Mouse (Mus musculus) cerebellum, adult 2 months (tissue): ENCODE measurements around the gene Slit3. TPM values are rescaled to one million over a fixed set of nuclear protein-coding genes. Genes with fewer than 3 reads are reported as not detected.

Experiments used
- DNase-seq, 2 experiments: peaks; one replicate each; pipeline ENCODE4 v3.0.0; 2021
- H3K27ac ChIP-seq: fragments of 200-500 bp; 2 replicates; pipeline ENCODE4 v1.5.1; 2012; ENCODE audit warnings: low read length, control low read depth, inconsistent platforms; ENCODE audit not compliant: insufficient read depth
- H3K27me3 ChIP-seq: fragments of 200-500 bp; 2 replicates; pipeline ENCODE4 v1.6.1; 2012; ENCODE audit warnings: inconsistent platforms, mild to moderate bottlenecking, low read length, moderate library complexity; ENCODE audit not compliant: control insufficient read depth, insufficient read depth
- H3K4me1 ChIP-seq: fragments of 200-500 bp; 2 replicates; pipeline ENCODE4 v1.6.1; 2011; ENCODE audit warnings: low read length; ENCODE audit not compliant: control insufficient read depth, insufficient read depth
- H3K4me3 ChIP-seq: fragments of 200-500 bp; replicated peaks from 2 replicates; pipeline ENCODE3; 2011; ENCODE audit warnings: mild to moderate bottlenecking, low read depth, low read length, control low read depth; ENCODE audit not compliant: insufficient read depth
- CTCF ChIP-seq: fragments of 200-500 bp; IDR thresholded peaks from 2 replicates; pipeline ENCODE4 v1.5.1; 2011; ENCODE audit warnings: low read depth, mild to moderate bottlenecking, control low read depth, low read length, moderate library complexity, borderline replicate concordance; ENCODE audit not compliant: insufficient read depth
- POLR2A ChIP-seq: fragments of 200-500 bp; IDR thresholded peaks from 2 replicates; pipeline ENCODE4 v1.6.1; 2011; ENCODE audit warnings: low read length, control low read depth, borderline replicate concordance; ENCODE audit not compliant: insufficient read depth
- WGBS: fragments of 180-500 bp; shearing (Covaris S2); methylation state at CpG from one replicate; pipeline ENCODE4 v1.1.7; 2018; 5-methylcytosine and 5-hydroxymethylcytosine counted together
- polyA plus RNA-seq: library from polyadenylated mRNA; depleted of rRNA; stranded (reverse); fragments of >200 nt; gene quantifications from 2 replicates; pipeline ENCODE4 v1.2.3, GENCODE M21; 2012

The Slit3 gene
- polyA plus RNA-seq, 1 experiment, result 10.0 TPM

DNA sequence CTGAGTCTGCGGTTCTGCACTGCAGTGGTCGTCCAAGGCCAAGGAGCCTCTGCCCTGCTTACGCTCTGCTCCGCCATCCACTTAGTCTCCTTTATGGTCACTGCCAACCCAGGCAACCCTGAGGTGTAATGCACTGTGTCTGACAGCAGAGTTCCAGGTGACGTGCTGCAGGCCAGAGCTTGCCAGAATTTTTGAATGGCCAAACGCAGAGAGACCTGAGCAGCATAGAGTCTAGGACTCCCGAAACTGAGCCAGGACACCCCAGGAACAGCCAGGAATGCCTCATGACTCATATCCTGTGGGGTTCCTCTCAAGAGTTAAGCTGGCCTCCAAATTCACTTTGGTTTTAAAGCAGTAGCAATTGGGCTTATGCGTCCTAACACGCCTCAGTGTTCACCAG is 429.0 kb downstream of the Slit3 start:
- TF ChIP-seq CTCF (no peak), POLR2A (no peak)
- WGBS, result 42% methylated on average over 9 of the region's 9 CpGs
- Histone ChIP-seq H3K4me3 (no peak overlapping the region), H3K27me3 (no peaks in the 10 kb centered on the region), H3K27ac (no peak overlapping the region), H3K4me1 (peaks cover 9% of the 10 kb centered on the region)
- DNase-seq, result peak; percentile 47 to 70

DNA sequence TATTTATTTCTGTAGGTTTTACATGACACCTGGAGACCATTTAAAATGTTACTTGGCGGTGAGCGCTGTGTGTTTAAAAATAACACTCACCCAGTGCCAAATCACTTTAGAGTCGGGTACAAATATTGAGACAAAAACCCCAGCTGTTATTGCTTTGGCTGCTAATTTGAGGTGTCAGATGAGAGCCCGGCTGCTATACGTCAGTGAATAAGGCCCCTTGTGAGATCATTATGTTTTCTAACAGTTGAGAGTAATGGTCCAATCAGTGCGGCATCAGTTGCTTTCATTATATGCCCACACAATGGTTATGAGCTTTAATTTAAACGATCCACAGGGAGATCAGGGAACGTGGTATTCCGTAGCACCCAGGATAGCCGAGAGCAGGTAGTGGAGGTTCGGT is 435.2 kb downstream of the Slit3 start:
- WGBS, result 67% methylated on average over 11 of the region's 11 CpGs
- H3K4me3 ChIP-seq, result no peak overlapping the region

DNA sequence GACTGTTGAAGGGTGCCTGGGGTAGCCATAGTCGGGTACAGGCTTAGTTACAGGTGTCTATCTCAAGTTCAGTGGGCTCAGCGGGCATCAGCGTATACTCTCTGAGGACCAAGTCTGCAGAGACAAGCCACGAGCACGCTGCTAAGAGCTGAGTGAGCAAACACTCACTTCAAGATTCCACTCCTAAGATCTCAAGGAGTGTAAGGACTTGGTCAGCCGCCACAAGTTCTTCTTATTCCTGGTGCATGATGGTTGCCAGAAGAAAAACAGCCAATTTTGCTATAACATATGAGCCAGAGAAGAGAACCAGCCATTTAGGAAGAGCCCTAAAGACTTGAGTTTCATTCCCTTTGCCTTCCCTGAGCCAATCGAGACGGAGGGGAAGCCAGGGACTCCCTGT is 436.5 kb downstream of the Slit3 start:
- H3K27me3 ChIP-seq, result no peaks in the 10 kb centered on the region
- H3K4me1 ChIP-seq, result peaks cover 3% of the 10 kb centered on the region; the same call in 1 of the 2 replicates
- TF ChIP-seq POLR2A (no peak), CTCF (no peak)
- 89% methylated on average over 8 of the region's 8 CpGs for WGBS
- no peak overlapping the region for H3K4me3 ChIP-seq
- no peak overlapping the region for H3K27ac ChIP-seq
- DNase-seq, result no peak

More for the DNA sequence above, 435.2 kb downstream of the Slit3 start:
- no peak for DNase-seq
- Histone ChIP-seq H3K27ac (no peak overlapping the region), H3K4me1 (peaks cover 3% of the 10 kb centered on the region; the same call in 1 of the 2 replicates), H3K27me3 (no peaks in the 10 kb centered on the region)
- TF ChIP-seq CTCF (no peak), POLR2A (no peak)

DNA sequence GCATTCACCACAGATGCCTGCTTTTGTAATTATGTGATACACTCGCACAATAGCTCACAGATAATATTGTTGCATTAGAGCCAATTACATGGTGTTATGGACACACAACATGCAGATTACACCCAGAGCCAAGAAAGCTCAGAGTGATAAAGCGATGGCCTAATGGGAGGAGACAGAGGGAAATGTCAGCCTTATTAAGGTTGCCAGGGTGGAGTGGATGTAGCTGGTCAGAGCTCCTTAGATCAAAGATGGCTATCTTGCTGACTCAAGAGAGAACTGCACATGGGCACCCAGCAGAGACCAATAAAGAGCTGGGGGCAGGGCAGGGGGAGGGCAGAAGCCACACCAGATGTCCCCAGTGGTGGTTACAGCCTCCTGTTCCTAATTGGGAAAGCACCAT is 437.3 kb downstream of the Slit3 start:
- TF ChIP-seq CTCF, result no peak
- no peak for TF ChIP-seq POLR2A
- 70% methylated on average over 2 of the region's 2 CpGs for WGBS
- no peak for DNase-seq

DNA sequence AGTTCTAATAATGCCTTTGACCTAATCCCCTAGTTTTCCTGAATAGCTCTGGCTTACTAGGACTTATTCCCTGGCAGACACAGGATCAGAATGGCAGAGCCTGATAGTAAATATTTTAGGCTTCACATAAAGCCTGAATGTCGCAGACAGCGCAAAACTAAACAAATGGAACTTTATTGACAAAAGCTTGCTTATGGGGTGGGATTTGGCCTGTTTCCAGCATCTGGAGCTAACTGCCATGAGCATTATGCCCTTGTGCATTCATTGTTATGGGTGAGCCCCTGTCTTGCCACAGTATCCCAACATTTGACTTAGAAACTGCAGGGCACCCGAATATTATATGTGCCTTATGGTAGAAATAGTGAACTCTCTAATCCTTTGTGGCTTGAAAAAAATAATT is 438.4 kb downstream of the Slit3 start:
- H3K27me3 ChIP-seq, result no peaks in the 10 kb centered on the region
- no peak overlapping the region for H3K4me3 ChIP-seq
- TF ChIP-seq CTCF, result no peak
- no peak for TF ChIP-seq POLR2A
- DNase-seq, result no peak
- no peaks in the 10 kb centered on the region for H3K4me1 ChIP-seq
- WGBS, result 82% methylated on average over 3 of the region's 3 CpGs
- H3K27ac ChIP-seq, result no peak overlapping the region

More for the DNA sequence above, 437.3 kb downstream of the Slit3 start:
- no peak overlapping the region for H3K4me3 ChIP-seq
- no peaks in the 10 kb centered on the region for H3K27me3 ChIP-seq
- H3K27ac ChIP-seq, result no peak overlapping the region
- peaks cover under 1% of the 10 kb centered on the region; the same call in 1 of the 2 replicates for H3K4me1 ChIP-seq

DNA sequence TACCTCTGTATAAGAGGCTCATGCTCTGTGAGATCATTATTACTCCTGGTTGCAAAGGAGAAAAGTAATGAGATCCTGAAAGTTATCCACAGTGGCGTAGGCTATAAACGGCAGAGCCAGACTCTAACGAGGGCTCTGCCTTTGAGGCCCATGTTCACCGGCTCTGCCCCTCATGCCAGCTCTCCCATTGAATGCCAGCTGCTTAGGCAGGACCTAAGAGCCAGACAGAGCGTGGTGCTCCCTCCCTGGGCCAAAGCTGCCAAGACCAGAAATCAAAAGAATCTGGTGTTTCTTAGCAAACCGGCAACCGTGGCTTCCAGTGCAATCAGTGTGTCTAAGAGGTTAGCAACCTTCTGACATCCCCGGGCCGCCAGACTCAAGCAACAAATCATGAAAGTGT is 440.7 kb downstream of the Slit3 start:
- TF ChIP-seq CTCF (no peak), POLR2A (no peak)
- DNase-seq, result peak in 1 of 2 experiments; percentile 38
- 26% methylated on average over 9 of the region's 9 CpGs for WGBS

DNA sequence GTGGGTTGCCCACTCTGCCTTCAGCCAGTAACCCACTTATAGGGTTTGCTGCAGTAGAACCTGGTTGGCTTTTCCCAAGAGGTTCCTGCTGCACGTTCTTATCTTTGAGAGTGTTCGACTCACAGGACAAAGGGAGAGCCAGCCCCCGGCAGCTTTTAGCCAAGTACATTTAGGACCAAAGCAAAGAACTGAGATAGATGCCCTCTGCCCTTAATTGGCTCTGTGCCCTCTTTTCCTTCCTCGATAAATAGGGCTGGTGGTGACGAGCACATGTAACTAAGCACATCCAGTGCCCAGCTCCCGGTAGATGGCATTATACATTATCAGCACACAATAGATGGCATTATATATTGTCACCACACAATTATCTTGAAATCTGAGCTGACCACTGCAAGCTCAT is 444.3 kb downstream of the Slit3 start:
- Histone ChIP-seq H3K4me3 (no peak overlapping the region), H3K27ac (no peak overlapping the region), H3K4me1 (no peaks in the 10 kb centered on the region), H3K27me3 (no peaks in the 10 kb centered on the region; the same call in 1 of the 2 replicates)
- 57% methylated on average over 6 of the region's 6 CpGs for WGBS
- no peak for DNase-seq
- TF ChIP-seq POLR2A (no peak), CTCF (no peak)

More for the DNA sequence above, 440.7 kb downstream of the Slit3 start:
- no peak overlapping the region for H3K27ac ChIP-seq
- no peaks in the 10 kb centered on the region for H3K27me3 ChIP-seq
- H3K4me3 ChIP-seq, result no peak overlapping the region
- no peaks in the 10 kb centered on the region for H3K4me1 ChIP-seq

DNA sequence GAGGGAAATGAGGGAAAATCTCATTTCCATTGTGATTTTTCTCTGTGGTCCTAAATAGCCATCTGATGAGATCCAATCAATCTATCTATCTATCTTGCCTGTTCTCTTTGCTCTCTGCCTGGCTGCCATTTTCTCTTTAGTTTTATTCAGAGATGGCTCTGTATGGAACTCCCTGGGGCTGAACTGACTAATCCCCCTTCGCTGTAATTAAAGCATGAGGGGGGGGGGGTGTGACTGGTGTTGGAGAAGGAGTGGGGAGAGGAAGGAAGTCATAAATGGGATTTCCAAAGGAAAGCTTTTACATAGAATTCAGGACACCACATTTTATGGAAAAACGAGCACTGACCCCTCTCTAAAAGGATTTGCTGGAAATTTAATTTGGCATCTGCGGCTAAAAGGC is 445.7 kb downstream of the Slit3 start:
- WGBS, result 75% methylated on average over 3 of the region's 3 CpGs
- Histone ChIP-seq H3K27ac (no peak overlapping the region), H3K4me3 (no peak overlapping the region), H3K4me1 (no peaks in the 10 kb centered on the region), H3K27me3 (no peaks in the 10 kb centered on the region; the same call in 1 of the 2 replicates)
- no peak for DNase-seq
- TF ChIP-seq CTCF, result no peak
- TF ChIP-seq POLR2A, result no peak
